Mouse (Mus musculus) midbrain, embryonic 14.5 days (tissue): ENCODE data around the gene Arap2. TPM values are rescaled to one million over a fixed set of nuclear protein-coding genes. Genes with fewer than 3 reads are reported as not detected.

Experiments used
- ATAC-seq: fragments of 200-750 bp; cut with Nextera tagmentation; 2 replicates; pipeline ENCODE4 v1.8.0; 2017; ENCODE audit warnings: moderate number of reproducible peaks, moderate library complexity; ENCODE audit not compliant: low FRiP score, low TSS enrichment
- DNase-seq: peaks from one replicate; pipeline ENCODE4 v3.0.0-alpha.2; 2015
- H3K27ac ChIP-seq: fragments of 300-500 bp; sonication (generic); replicated peaks from 2 replicates; pipeline ENCODE4 v1.5.1; 2014; ENCODE audit warnings: mild to moderate bottlenecking, low read depth, low read length, moderate library complexity
- H3K27me3 ChIP-seq: fragments of 300-500 bp; sonication (generic); 2 replicates; pipeline ENCODE4 v1.6.1; 2014; ENCODE audit warnings: low read length, control low read depth, mixed read lengths; ENCODE audit not compliant: control insufficient read depth, insufficient read depth
- H3K36me3 ChIP-seq: fragments of 300-500 bp; sonication (generic); 2 replicates; pipeline ENCODE4 v1.6.1; 2014; ENCODE audit warnings: low read length, control low read depth; ENCODE audit not compliant: control insufficient read depth, insufficient read depth
- H3K4me1 ChIP-seq: fragments of 300-500 bp; sonication (generic); 2 replicates; pipeline ENCODE4 v1.6.1; 2014; ENCODE audit warnings: mild to moderate bottlenecking, antibody characterized with exemption, low read length, control low read depth; ENCODE audit not compliant: control insufficient read depth, insufficient read depth
- H3K4me2 ChIP-seq: fragments of 300-500 bp; sonication (generic); 2 replicates; pipeline ENCODE4 v1.6.1; 2014; ENCODE audit warnings: mild to moderate bottlenecking, low read length, moderate library complexity
- H3K4me3 ChIP-seq: fragments of 300-500 bp; sonication (generic); replicated peaks from 2 replicates; pipeline ENCODE4 v1.5.1; 2014; ENCODE audit warnings: low read depth, low read length
- H3K9ac ChIP-seq: fragments of 300-500 bp; sonication (generic); replicated peaks from 2 replicates; pipeline ENCODE4 v1.6.1; 2014; ENCODE audit warnings: mild to moderate bottlenecking, low read length, moderate library complexity
- H3K9me3 ChIP-seq: fragments of 300-500 bp; sonication (generic); 2 replicates; pipeline ENCODE4 v1.6.1; 2016; ENCODE audit warnings: low read length, control low read depth, mixed read lengths; ENCODE audit not compliant: control insufficient read depth
- WGBS: fragments of 180-500 bp; shearing (Covaris S2); extraction: QIAGEN DNeasy Blood & Tissue Kit; methylation state at CpG from one replicate; pipeline ENCODE4 v1.1.7; 2014; 5-methylcytosine and 5-hydroxymethylcytosine counted together
- polyA plus RNA-seq: library from polyadenylated mRNA; unstranded; fragments of >200 nt; fragmentation: Nextera tagmentation; extraction: Ambion mirVana; gene quantifications from 2 replicates; pipeline ENCODE4 v1.2.1, GENCODE M21; 2014

The Arap2 gene
- polyA plus RNA-seq, result 4.2 and 6.1 TPM in 2 replicates

GRCm38 (mm10) chr5:62765784-62766701 is at the start of gene Arap2:
Gene Arap2 (minus strand): TSS chr5:62766159.
- Histone ChIP-seq H3K4me3 (peak within 1 kb of the TSS; percentile 59), H3K27ac (no peak within 1 kb of the TSS)

GRCm38 (mm10) chr5:62815741-62816140 is 49.8 kb upstream of the Arap2 start:
- Histone ChIP-seq H3K9ac (no peak overlapping the region), H3K27me3 (no peaks in the 10 kb centered on the region), H3K27ac (no peak overlapping the region), H3K36me3 (no peaks in the 10 kb centered on the region), H3K4me2 (no peak overlapping the region), H3K9me3 (no peaks in the 10 kb centered on the region), H3K4me1 (no peaks in the 10 kb centered on the region), H3K4me3 (no peak overlapping the region)
- DNase-seq (no peak), ATAC-seq (no peak)
- WGBS, result 86% methylated on average over 1 of the region's 1 CpGs

More at GRCm38 (mm10) chr5:62765784-62766701, at the start of gene Arap2:
- Histone ChIP-seq H3K9ac (peak within 1 kb of the TSS; percentile 65), H3K4me1 (no peaks in the 10 kb centered on the region), H3K36me3 (no peaks in the 10 kb centered on the region), H3K4me2 (peak within 1 kb of the TSS; percentile 85), H3K27me3 (no peaks in the 10 kb centered on the region), H3K9me3 (no peaks in the 10 kb centered on the region)
- WGBS, result under 1% methylated on average over 92 of the region's 106 CpGs
- ATAC-seq (peak; percentile 84), DNase-seq (peak; percentile 70)

GRCm38 (mm10) chr5:62814072-62814414 is 48.1 kb upstream of the Arap2 start:
- Histone ChIP-seq H3K9me3 (no peaks in the 10 kb centered on the region), H3K27me3 (no peaks in the 10 kb centered on the region), H3K4me1 (no peaks in the 10 kb centered on the region), H3K4me2 (no peak overlapping the region), H3K36me3 (no peaks in the 10 kb centered on the region), H3K27ac (no peak overlapping the region), H3K4me3 (no peak overlapping the region), H3K9ac (no peak overlapping the region)
- WGBS, result 45% methylated on average over 1 of the region's 1 CpGs
- ATAC-seq (no peak), DNase-seq (no peak)

GRCm38 (mm10) chr5:62813402-62814071 is 47.6 kb upstream of the Arap2 start, which contains the start of gene Dthd1:
Gene Dthd1 (plus strand): TSS chr5:62813823.
- DNase-seq (peak; percentile 16), ATAC-seq (peak; percentile 46; the same call in 1 of the 2 replicates)
- Histone ChIP-seq H3K27ac (no peak within 1 kb of the TSS), H3K36me3 (no peaks in the 10 kb centered on the region), H3K27me3 (no peaks in the 10 kb centered on the region), H3K9ac (no peak within 1 kb of the TSS), H3K4me3 (no peak within 1 kb of the TSS), H3K4me2 (no peak within 1 kb of the TSS), H3K4me1 (no peaks in the 10 kb centered on the region), H3K9me3 (no peaks in the 10 kb centered on the region)
- WGBS, result 58% methylated on average over 6 of the region's 6 CpGs

- no peak overlapping the region for H3K4me2 ChIP-seq
Observed at GRCm38 (mm10) chr5:62792776-62793175, 26.8 kb upstream of the Arap2 start.

GRCm38 (mm10) chr5:62790921-62791564 is 25.1 kb upstream of the Arap2 start:
- Histone ChIP-seq H3K27ac (no peak overlapping the region), H3K4me2 (no peak overlapping the region), H3K9me3 (no peaks in the 10 kb centered on the region), H3K9ac (no peak overlapping the region), H3K27me3 (no peaks in the 10 kb centered on the region), H3K36me3 (no peaks in the 10 kb centered on the region), H3K4me3 (no peak overlapping the region), H3K4me1 (no peaks in the 10 kb centered on the region)
- ATAC-seq (no peak), DNase-seq (no peak)
- WGBS, result 98% methylated on average over 5 of the region's 5 CpGs

More at GRCm38 (mm10) chr5:62792776-62793175, 26.8 kb upstream of the Arap2 start:
- ATAC-seq (no peak), DNase-seq (no peak)
- no peak overlapping the region for H3K4me3 ChIP-seq
- no peaks in the 10 kb centered on the region for H3K9me3 ChIP-seq
- H3K27ac ChIP-seq, result no peak overlapping the region
- no peaks in the 10 kb centered on the region for H3K27me3 ChIP-seq
- WGBS, result 89% methylated on average over 1 of the region's 1 CpGs
- no peaks in the 10 kb centered on the region for H3K4me1 ChIP-seq
- no peaks in the 10 kb centered on the region for H3K36me3 ChIP-seq
- no peak overlapping the region for H3K9ac ChIP-seq

GRCm38 (mm10) chr5:62786809-62787208 is 20.9 kb upstream of the Arap2 start:
- no peak overlapping the region for H3K27ac ChIP-seq
- no peak for ATAC-seq
- no peak for DNase-seq
- H3K4me1 ChIP-seq, result no peaks in the 10 kb centered on the region
- WGBS, result 75% methylated on average over 3 of the region's 3 CpGs
- no peaks in the 10 kb centered on the region for H3K27me3 ChIP-seq
- no peaks in the 10 kb centered on the region for H3K36me3 ChIP-seq
- H3K4me2 ChIP-seq, result no peak overlapping the region
- no peaks in the 10 kb centered on the region for H3K9me3 ChIP-seq
- no peak overlapping the region for H3K9ac ChIP-seq
- H3K4me3 ChIP-seq, result no peak overlapping the region

GRCm38 (mm10) chr5:62778682-62779081 is 12.7 kb upstream of the Arap2 start:
- H3K27me3 ChIP-seq, result no peaks in the 10 kb centered on the region
- H3K4me3 ChIP-seq, result no peak overlapping the region
- no peaks in the 10 kb centered on the region for H3K9me3 ChIP-seq
- no peak for ATAC-seq
- no peak overlapping the region for H3K4me2 ChIP-seq
- H3K9ac ChIP-seq, result no peak overlapping the region
- H3K27ac ChIP-seq, result no peak overlapping the region
- H3K36me3 ChIP-seq, result no peaks in the 10 kb centered on the region
- DNase-seq, result peak; percentile 18
- WGBS, result 49% methylated on average over 5 of the region's 5 CpGs
- H3K4me1 ChIP-seq, result no peaks in the 10 kb centered on the region
